Mouse (Mus musculus) CH12.LX (cell line): ENCODE measurements around the gene Hsdl2.

Experiments used
- BHLHE40 ChIP-seq: IDR thresholded peaks from 2 replicates; pipeline ENCODE4 v1.6.1; 2011; ENCODE audit warnings: mild to moderate bottlenecking, low read depth, low read length, improper control_type of control experiment
- CHD2 ChIP-seq: IDR thresholded peaks from 2 replicates; pipeline ENCODE4 v1.6.1; 2011; ENCODE audit warnings: low read length, improper control_type of control experiment
- CTCF ChIP-seq, 2 experiments: IDR thresholded peaks in 1 of 2; conservative IDR thresholded peaks in 1 of 2; 2 replicates each; pipeline ENCODE4 v1.5.1; 2011 to 2012; ENCODE audit warnings: low read depth in 2 of 2, low read length in 2 of 2, improper control_type of control experiment in 1 of 2, inconsistent platforms in 1 of 2, mild to moderate bottlenecking in 1 of 2, moderate library complexity in 1 of 2
- EP300 ChIP-seq: IDR thresholded peaks from 2 replicates; pipeline ENCODE4 v1.6.1; 2011; ENCODE audit warnings: low read length, improper control_type of control experiment
- HCFC1 ChIP-seq: IDR thresholded peaks from 2 replicates; pipeline ENCODE4 v1.6.1; 2012; ENCODE audit warnings: low read depth, mild to moderate bottlenecking, inconsistent platforms, low read length, improper control_type of control experiment
- MAFK ChIP-seq: IDR thresholded peaks from 2 replicates; pipeline ENCODE4 v1.6.1; 2011; ENCODE audit warnings: low read length, improper control_type of control experiment; ENCODE audit not compliant: insufficient replicate concordance
- MAX ChIP-seq: IDR thresholded peaks from 2 replicates; pipeline ENCODE4 v1.6.1; 2011; ENCODE audit warnings: low read length, improper control_type of control experiment
- MYC ChIP-seq: IDR thresholded peaks from 2 replicates; pipeline ENCODE4 v1.6.1; 2011; ENCODE audit warnings: low read depth, mild to moderate bottlenecking, improper control_type of control experiment, low read length
- POLR2A ChIP-seq: IDR thresholded peaks from 2 replicates; pipeline ENCODE4 v1.6.1; 2011; ENCODE audit warnings: low read depth, mild to moderate bottlenecking, improper control_type of control experiment, low read length
- TCF12 ChIP-seq: IDR thresholded peaks from 2 replicates; pipeline ENCODE4 v1.6.1; 2014; ENCODE audit warnings: low read depth, mild to moderate bottlenecking, inconsistent platforms, low read length, improper control_type of control experiment
- UBTF ChIP-seq: IDR thresholded peaks from 2 replicates; pipeline ENCODE4 v1.6.1; 2012; ENCODE audit warnings: low read depth, mild to moderate bottlenecking, inconsistent platforms, low read length, improper control_type of control experiment, moderate library complexity
- USF1 ChIP-seq: IDR thresholded peaks from 2 replicates; pipeline ENCODE4 v1.6.1; 2014; ENCODE audit warnings: low read depth, mild to moderate bottlenecking, inconsistent platforms, low read length, improper control_type of control experiment
- ZKSCAN1 ChIP-seq: IDR thresholded peaks from 2 replicates; pipeline ENCODE4 v1.6.1; 2012; ENCODE audit warnings: low read depth, inconsistent platforms, low read length, improper control_type of control experiment, borderline replicate concordance

- TF ChIP-seq CHD2 (no peak), TCF12 (no peak), CTCF (conservative IDR thresholded peaks at IDR 0.05 in 1 of 2, IDR thresholded peaks at IDR 0.05 in 1 of 2; ENCODE audit: low read depth in 2 of 2, low read length in 2 of 2) (no peak), USF1 (no peak), POLR2A (no peak), UBTF (no peak), ZKSCAN1 (peak; percentile 59), MAX (no peak), MAFK (no peak), BHLHE40 (no peak), HCFC1 (no peak), EP300 (no peak), MYC (no peak)
Observed at GRCm38 (mm10) chr4:59587872-59588226, 6.5 kb downstream of the Hsdl2 start.
